Comparison of ENCODE assay signal across 13 mouse cellular contexts in genomic region chr13:51930931-51931330, GRCm38 (mm10).
DNase-seq lines count a peak whose midpoint lies in the region; ATAC-seq lines count a peak whose summit lies in the region.
"Had no signal": no experiment of that assay in that cellular context is flagged by ENCODE, and none has a peak within 500 bp of the region (broad histone marks: within the 10 kb centered on the region; RNA-seq: fewer than 3 reads in every experiment).

No protein-coding gene starts in this region.

- H3K4me3 ChIP-seq in forebrain, embryonic 13.5 days = no peak overlapping the region
- H3K4me3 ChIP-seq in forebrain, embryonic 11.5 days (ENCODE audit: low read depth, low read length) = no peak overlapping the region
- no peak overlapping the region for H3K4me3 ChIP-seq in hindbrain, embryonic 16.5 days (ENCODE audit: low read length)
- no peak overlapping the region for H3K4me3 ChIP-seq in hindbrain, embryonic 14.5 days (replicated peaks; ENCODE audit: low read length)
- H3K4me3 ChIP-seq: liver, embryonic 15.5 days had no signal

- H3K4me2 ChIP-seq in forebrain, embryonic 13.5 days = no peak overlapping the region
- no peak overlapping the region for H3K4me2 ChIP-seq in forebrain, embryonic 11.5 days (ENCODE audit: low read depth, low read length, severe bottlenecking)
- H3K4me2 ChIP-seq in hindbrain, embryonic 16.5 days (ENCODE audit: low read length) = no peak overlapping the region
- H3K4me2 ChIP-seq in hindbrain, embryonic 14.5 days (replicated peaks) = no peak overlapping the region
- H3K4me2 ChIP-seq: liver, embryonic 15.5 days; midbrain, embryonic 11.5 days had no signal

- no peak for ATAC-seq in forebrain, embryonic 13.5 days
- no peak for ATAC-seq in forebrain, embryonic 11.5 days (replicated peaks; ENCODE audit: low FRiP score)
- no peak for ATAC-seq in hindbrain, embryonic 16.5 days
- ATAC-seq in hindbrain, embryonic 14.5 days (ENCODE audit: low FRiP score) = no peak
- ATAC-seq: intestine, postnatal 0 days had no signal

- H3K36me3 ChIP-seq in forebrain, embryonic 13.5 days (ENCODE audit: poor library complexity, severe bottlenecking) = no peaks in the 10 kb centered on the region
- H3K36me3 ChIP-seq in forebrain, embryonic 11.5 days (ENCODE audit: control insufficient read depth, insufficient read depth, low read length) = no peaks in the 10 kb centered on the region
- H3K36me3 ChIP-seq in hindbrain, embryonic 16.5 days (ENCODE audit: control insufficient read depth, insufficient read depth, low read length) = no peaks in the 10 kb centered on the region
- no peaks in the 10 kb centered on the region for H3K36me3 ChIP-seq in hindbrain, embryonic 14.5 days (replicated peaks; ENCODE audit: control insufficient read depth, insufficient read depth)
- H3K36me3 ChIP-seq: liver, embryonic 15.5 days had no signal

- peak overlapping the region; percentile 4; the same call in 1 of the 2 replicates for H3K27ac ChIP-seq in forebrain, embryonic 13.5 days
- H3K27ac ChIP-seq in forebrain, embryonic 11.5 days (ENCODE audit: low read depth, low read length) = no peak overlapping the region
- H3K27ac ChIP-seq in hindbrain, embryonic 16.5 days (ENCODE audit: low read depth, low read length) = 0 out of 2 replicates have a peak overlapping the region, but pooled peaks have one; percentile 3
- no peak overlapping the region for H3K27ac ChIP-seq in hindbrain, embryonic 14.5 days
- H3K27ac ChIP-seq: liver, embryonic 15.5 days had no signal

- no peak for DNase-seq in forebrain, embryonic 11.5 days (ENCODE audit: low spot score)
- no peak for DNase-seq in hindbrain, embryonic 14.5 days (ENCODE audit: low spot score)
- peak; percentile 32 for DNase-seq in right cerebral cortex, postnatal 25 days
- DNase-seq in right cerebral cortex, postnatal 14 days = no peak
- DNase-seq in kidney, adult 18-20 months = no peak
- DNase-seq: gastrocnemius, postnatal 10 days; thymus, adult 18-20 months; thymus, postnatal 4 days had no signal

- no peaks in the 10 kb centered on the region for H3K9me3 ChIP-seq in forebrain, embryonic 13.5 days (replicated peaks)
- H3K9me3 ChIP-seq in forebrain, embryonic 11.5 days (ENCODE audit: control insufficient read depth, low read length) = no peaks in the 10 kb centered on the region
- no peaks in the 10 kb centered on the region for H3K9me3 ChIP-seq in hindbrain, embryonic 16.5 days (ENCODE audit: control insufficient read depth, low read length)
- H3K9me3 ChIP-seq in hindbrain, embryonic 14.5 days (ENCODE audit: control insufficient read depth, low read length) = no peaks in the 10 kb centered on the region
- H3K9me3 ChIP-seq: liver, embryonic 15.5 days had no signal

- H3K27me3 ChIP-seq in forebrain, embryonic 13.5 days = peaks cover 27% of the 10 kb centered on the region
- H3K27me3 ChIP-seq in forebrain, embryonic 11.5 days (ENCODE audit: control insufficient read depth, insufficient read depth, low read length) = peaks cover 11% of the 10 kb centered on the region; the same call in 1 of the 2 replicates
- no peaks in the 10 kb centered on the region for H3K27me3 ChIP-seq in hindbrain, embryonic 16.5 days (replicated peaks; ENCODE audit: control insufficient read depth, insufficient read depth, low read length)
- H3K27me3 ChIP-seq in hindbrain, embryonic 14.5 days (ENCODE audit: control insufficient read depth, insufficient read depth, low read length) = peaks cover 7% of the 10 kb centered on the region

- H3K9ac ChIP-seq in forebrain, embryonic 13.5 days = no peak overlapping the region
- no peak overlapping the region for H3K9ac ChIP-seq in forebrain, embryonic 11.5 days (ENCODE audit: low read length)
- no peak overlapping the region for H3K9ac ChIP-seq in hindbrain, embryonic 16.5 days (ENCODE audit: low read depth, low read length)
- H3K9ac ChIP-seq in hindbrain, embryonic 14.5 days = no peak overlapping the region
- H3K9ac ChIP-seq: liver, embryonic 15.5 days had no signal

- peaks cover 40% of the 10 kb centered on the region for H3K4me1 ChIP-seq in forebrain, embryonic 13.5 days
- H3K4me1 ChIP-seq in forebrain, embryonic 11.5 days (replicated peaks; ENCODE audit: control insufficient read depth, insufficient read depth, low read length) = 0 out of 2 replicates have a peak, but pooled peaks cover 3% of the 10 kb centered on the region
- peaks cover 6% of the 10 kb centered on the region; the same call in 1 of the 2 replicates for H3K4me1 ChIP-seq in hindbrain, embryonic 16.5 days (ENCODE audit: control insufficient read depth, insufficient read depth, low read depth, low read length)
- peaks cover 9% of the 10 kb centered on the region for H3K4me1 ChIP-seq in hindbrain, embryonic 14.5 days (replicated peaks; ENCODE audit: control insufficient read depth, insufficient read depth, low read length)

- WGBS in forebrain, embryonic 13.5 days = 81% methylated on average over 3 of the region's 3 CpGs
- 90% methylated on average over 3 of the region's 3 CpGs for WGBS in forebrain, embryonic 11.5 days
- 80% methylated on average over 3 of the region's 3 CpGs for WGBS in hindbrain, embryonic 16.5 days
- WGBS in hindbrain, embryonic 14.5 days = 85% methylated on average over 3 of the region's 3 CpGs

Comparison
In these comparisons a context has a peak if more than half of its experiments do, and no peak if none do; other contexts are left out.
1. H3K27ac ChIP-seq: peak in forebrain, embryonic 13.5 days (single experiment) and hindbrain, embryonic 16.5 days (single experiment); none in forebrain, embryonic 11.5 days (single experiment) and hindbrain, embryonic 14.5 days (single experiment).